Mouse (Mus musculus) T-helper 2 cell (primary cell): ENCODE data around the gene Wdr4.
"Not testable (repeated sequence)": the region's sequence is repeated elsewhere in the genome, so short reads cannot be mapped to it uniquely, and the experiment has no call there.

Experiments
- in situ Hi-C: fragments of 300-600 bp; cut with MboI, MseI; formaldehyde crosslinking; loops from one replicate; pipeline ENCODE4 v1.15.1; 2025; ENCODE audit warnings: high pct_unique_total_duplicates

The Wdr4 gene

GRCm38 (mm10) chr17:31519946-31520838 lies at the start of gene Wdr4, which contains the start of gene Ndufv3:
TSS of gene Wdr4 (minus strand) at chr17:31519980.
TSS of gene Ndufv3 (plus strand) at chr17:31520115.
- in situ Hi-C loops = loop anchor here (5.0 kb wide), 1 partner anchor 37 kb away; no protein-coding TSS in a partner anchor

GRCm38 (mm10) chr17:31566276-31566675 lies 46.5 kb upstream of the Wdr4 start:
- in situ Hi-C loops = no loop called here

- in situ Hi-C loops = no loop called here
These were observed 45.6 kb upstream of the Wdr4 start for GRCm38 (mm10) chr17:31565141-31566056.

- in situ Hi-C loops = no loop called here
These were observed 45.0 kb upstream of the Wdr4 start for GRCm38 (mm10) chr17:31564858-31565140.

- in situ Hi-C loops = no loop called here
These were observed 44.5 kb upstream of the Wdr4 start, which contains the start of gene Pknox1 for GRCm38 (mm10) chr17:31564015-31564857. TSS of gene Pknox1 (plus strand) at chr17:31564734.

- in situ Hi-C loops = no loop called here
These were observed 43.8 kb upstream of the Wdr4 start for GRCm38 (mm10) chr17:31563632-31564014.

- in situ Hi-C loops = loop anchor here (5.0 kb wide), 1 partner anchor 37 kb away; the partner anchor contains the start of gene Ndufv3
These were observed 39.4 kb upstream of the Wdr4 start for GRCm38 (mm10) chr17:31559021-31559789.

GRCm38 (mm10) chr17:31557947-31558542 lies 38.3 kb upstream of the Wdr4 start:
- in situ Hi-C loops = loop anchor here (5.0 kb wide), 1 partner anchor 36 kb away; the partner anchor contains the start of gene Ndufv3

GRCm38 (mm10) chr17:31557124-31557880 lies 37.5 kb upstream of the Wdr4 start:
- in situ Hi-C loops = loop anchor here (5.0 kb wide), 1 partner anchor 35 kb away; the partner anchor contains the start of gene Ndufv3

GRCm38 (mm10) chr17:31556253-31556652 lies 36.5 kb upstream of the Wdr4 start:
- in situ Hi-C loops = loop anchor here (5.0 kb wide), 1 partner anchor 34 kb away; the partner anchor contains the start of gene Ndufv3

- in situ Hi-C loops = not testable (repeated sequence)
These were observed 32.8 kb upstream of the Wdr4 start for GRCm38 (mm10) chr17:31552601-31553000.

- in situ Hi-C loops = no loop called here
These were observed 29.6 kb upstream of the Wdr4 start for GRCm38 (mm10) chr17:31549389-31549788.

- in situ Hi-C loops = no loop called here
These were observed 28.2 kb upstream of the Wdr4 start for GRCm38 (mm10) chr17:31547974-31548373.

- in situ Hi-C loops = no loop called here
These were observed 26.8 kb upstream of the Wdr4 start for GRCm38 (mm10) chr17:31546444-31547196.

- in situ Hi-C loops = no loop called here
These were observed 23.8 kb upstream of the Wdr4 start for GRCm38 (mm10) chr17:31543574-31543973.

- in situ Hi-C loops = no loop called here
These were observed 21.7 kb upstream of the Wdr4 start for GRCm38 (mm10) chr17:31541460-31541831.

- in situ Hi-C loops = no loop called here
These were observed 21.2 kb upstream of the Wdr4 start for GRCm38 (mm10) chr17:31540809-31541459.

GRCm38 (mm10) chr17:31540101-31540500 lies 20.3 kb upstream of the Wdr4 start:
- in situ Hi-C loops = no loop called here
